In the genomic region with DNA sequence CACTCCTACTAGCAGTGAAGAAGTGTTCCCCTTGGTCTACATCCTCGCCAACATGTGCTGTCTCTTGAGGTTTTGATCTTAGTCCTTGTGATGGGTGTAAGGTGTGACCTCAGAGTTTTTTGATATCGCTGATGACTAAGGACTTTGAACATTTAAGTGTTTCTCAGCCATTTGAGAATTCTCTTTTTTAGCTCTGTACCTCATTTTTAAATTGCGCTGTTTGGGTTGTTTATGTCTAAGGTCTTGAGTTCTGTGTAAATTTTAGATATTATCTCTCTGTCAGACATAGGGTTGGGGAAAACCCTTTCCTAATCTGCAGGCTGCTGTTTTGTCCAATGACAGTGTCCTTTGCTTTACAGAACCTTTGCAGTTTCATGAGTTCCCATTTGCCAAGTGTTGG, we compare ENCODE assay signal across 17 mouse cellular contexts. TPM values are rescaled to one million over a fixed set of nuclear protein-coding genes. Genes with fewer than 3 reads are reported as not detected.
"Had no signal": no experiment of that assay in that cellular context is flagged by ENCODE, and none has a peak within 500 bp of the region (broad histone marks: within the 10 kb centered on the region; RNA-seq: fewer than 3 reads in every experiment).

No protein-coding gene starts in this region.

- H3K4me2 ChIP-seq: kidney, embryonic 15.5 days; lung, embryonic 14.5 days; midbrain, embryonic 12.5 days; midbrain, embryonic 15.5 days had no signal

- ATAC-seq: liver, postnatal 0 days; lung, postnatal 0 days; midbrain, embryonic 15.5 days had no signal

- H3K9ac ChIP-seq: kidney, embryonic 15.5 days; liver, embryonic 14.5 days; liver, postnatal 0 days; lung, embryonic 14.5 days; midbrain, embryonic 12.5 days; midbrain, embryonic 15.5 days had no signal

- H3K9me3 ChIP-seq: kidney, embryonic 15.5 days; midbrain, embryonic 12.5 days; midbrain, embryonic 15.5 days had no signal

- H3K27ac ChIP-seq: kidney, embryonic 15.5 days; left cerebral cortex, adult 2 months; liver, embryonic 14.5 days; macrophage; midbrain, embryonic 12.5 days; midbrain, embryonic 15.5 days had no signal

- DNase-seq: kidney, adult 11 months; kidney, adult 8-10 months; kidney, postnatal 10 days; kidney, postnatal 36 days; layer of hippocampus, postnatal 36 days; left cerebral cortex, postnatal 4 days; liver, postnatal 0 days; lung, embryonic 14.5 days; thymus, adult 18-20 months; thymus, postnatal 4 days had no signal

- H3K36me3 ChIP-seq: kidney, embryonic 15.5 days; midbrain, embryonic 12.5 days; midbrain, embryonic 15.5 days had no signal

- H3K4me3 ChIP-seq: kidney, embryonic 15.5 days; left cerebral cortex, adult 2 months; midbrain, embryonic 12.5 days; midbrain, embryonic 15.5 days had no signal

RNA-seq across cellular contexts. Expression of a gene that starts 39.4 kb away (rescaled TPM):
- polyA plus RNA-seq: midbrain, embryonic 12.5 days had no signal
